Mouse (Mus musculus) urinary bladder, postnatal 4 days (tissue): ENCODE measurements at regions not wholly inside any gene's neighbourhood (a gene's known extent, or its start where the extent isn't known, plus 50 kb on each side); places are given as distances from the start of the nearest gene placed in this dataset.

Source experiments
- DNase-seq, 2 experiments: peaks; one replicate each; pipeline ENCODE4 v3.0.0; 2021 to 2022; ENCODE audit warnings: low spot score in 2 of 2

DNA sequence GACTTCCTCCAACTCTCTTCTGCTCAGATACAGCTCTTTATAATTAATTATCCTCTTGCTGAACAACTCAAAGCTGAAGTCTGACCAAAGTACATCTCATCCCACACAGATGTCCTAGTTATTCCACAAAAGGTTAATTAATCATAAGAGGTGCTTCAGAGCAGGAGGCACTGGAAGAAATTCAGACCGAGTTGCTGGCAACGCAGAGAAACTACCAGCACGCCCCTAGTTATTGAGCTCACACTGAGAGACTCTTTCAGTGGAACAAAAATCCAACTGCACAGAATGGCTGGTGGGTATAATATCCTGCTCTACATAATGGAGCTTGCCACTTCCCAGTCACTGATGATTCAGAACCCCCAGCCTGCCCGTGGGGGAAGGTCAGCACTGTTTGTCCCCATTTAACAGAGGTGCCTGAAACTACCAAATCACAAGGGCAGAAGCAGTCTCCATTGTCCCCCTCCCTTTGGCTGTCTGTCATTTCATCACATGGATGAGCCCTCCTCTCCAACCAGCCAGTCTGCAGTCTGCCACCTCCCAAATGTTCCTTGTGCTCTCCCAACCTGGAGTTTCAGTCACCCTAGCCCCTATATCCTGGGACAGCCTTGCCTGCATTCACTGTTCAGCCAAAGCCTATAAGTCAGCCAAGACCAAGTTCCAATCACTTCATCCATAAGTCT, 170.3 kb upstream of the Creb1 start:
- DNase-seq = no peak

DNA sequence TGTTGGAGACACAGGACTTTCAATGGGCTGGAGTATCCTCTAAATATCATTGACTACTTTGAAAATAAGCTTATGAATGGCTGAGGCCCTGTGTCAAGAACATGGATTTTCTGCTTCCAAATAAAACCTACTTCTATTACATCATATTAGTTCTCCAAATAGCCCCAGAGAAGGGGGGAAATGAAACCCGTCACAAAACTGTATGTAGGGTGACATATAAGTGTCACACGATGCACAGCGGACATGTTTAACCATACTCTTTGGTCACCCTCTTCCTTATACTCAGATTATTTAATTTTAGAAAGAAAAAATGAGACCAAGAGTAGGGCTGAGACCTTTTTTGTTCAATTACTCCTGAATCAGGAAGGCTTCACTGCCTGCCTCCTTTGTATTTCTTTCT, 189.2 kb upstream of the Creb1 start:
- DNase-seq = no peak

DNA sequence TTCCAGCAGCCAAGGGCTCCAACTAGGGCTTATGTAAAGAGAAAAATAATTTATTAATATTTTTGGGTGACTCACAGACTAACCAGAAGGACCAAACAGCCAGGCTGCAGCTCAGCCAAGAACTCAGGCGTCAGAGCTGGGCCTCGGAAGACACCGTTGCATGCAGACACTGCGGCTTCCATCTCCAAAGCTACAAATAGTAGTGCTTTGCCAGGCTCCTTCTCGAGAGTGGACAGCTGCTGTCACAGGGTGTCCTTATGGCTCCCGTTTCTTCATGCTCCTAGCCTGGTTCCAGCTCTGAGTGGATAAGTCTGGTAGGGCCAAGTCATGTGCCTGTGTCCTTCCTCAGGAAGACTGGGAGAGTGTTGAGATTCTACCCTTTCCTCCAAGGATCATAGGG, 190.8 kb upstream of the Creb1 start:
- no peak for DNase-seq

DNA sequence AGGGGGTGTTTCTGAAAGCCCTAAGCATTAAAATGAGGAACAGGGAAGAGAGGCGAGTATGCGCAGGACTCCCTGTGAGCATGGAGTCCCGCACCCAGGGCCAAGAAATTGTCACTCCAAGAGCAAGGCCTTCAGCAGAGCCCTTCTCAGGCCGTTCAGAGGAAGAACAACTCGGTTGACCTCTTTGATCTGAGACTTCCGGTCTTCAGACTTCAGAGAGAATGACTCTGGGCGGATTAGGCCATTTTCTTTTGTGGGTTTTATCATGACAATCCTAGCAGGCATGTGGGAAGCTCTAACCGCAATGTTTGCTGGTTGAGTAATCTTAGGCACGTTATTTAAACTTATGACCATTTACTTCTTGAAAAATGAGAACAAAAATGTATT, 193.9 kb upstream of the Creb1 start:
- no peak for DNase-seq

DNA sequence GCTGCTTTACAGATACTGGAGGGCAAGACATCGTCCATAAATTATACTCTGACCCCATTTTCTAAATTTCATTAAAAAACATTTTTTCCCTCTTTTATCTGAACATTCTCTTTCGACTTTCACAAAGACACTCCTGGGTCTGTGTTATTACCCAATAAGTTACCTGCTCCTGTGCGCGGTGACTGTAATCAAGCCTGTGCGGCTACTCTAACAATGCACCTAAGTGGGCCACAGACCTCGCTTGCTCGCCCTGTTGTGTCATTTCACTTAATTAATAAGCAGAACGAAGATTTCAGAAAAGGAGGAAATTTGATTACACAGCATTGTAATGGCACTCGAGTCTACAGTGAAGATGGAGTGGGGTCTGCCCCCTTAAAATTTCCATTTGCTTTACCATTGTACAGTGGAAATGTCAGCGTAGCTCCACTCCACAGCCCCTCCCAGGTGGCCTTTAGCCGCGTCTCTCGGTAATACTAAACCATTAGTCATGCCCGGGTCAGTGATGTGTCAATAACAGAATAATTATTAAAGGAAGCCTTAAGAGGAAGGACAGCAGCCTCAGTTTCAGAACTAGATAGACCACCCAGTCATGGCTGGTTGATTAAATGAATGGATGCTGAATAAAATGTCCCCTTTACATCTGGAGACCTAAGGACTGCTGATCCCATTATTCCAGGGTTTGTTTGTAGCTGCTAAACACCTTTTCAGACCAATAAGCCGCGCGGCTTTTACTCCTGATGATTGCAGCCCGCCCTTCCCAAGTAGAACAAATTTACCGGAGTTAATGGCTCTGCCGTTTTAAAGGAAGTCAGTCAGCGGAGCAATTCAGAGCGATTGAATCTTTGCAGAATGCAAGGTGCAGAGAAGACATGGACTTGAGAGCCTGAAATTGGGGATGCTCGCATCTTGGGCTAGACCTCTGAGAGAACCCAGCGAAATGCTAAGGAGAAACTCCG, 194.5 kb upstream of the Creb1 start:
- no peak for DNase-seq

DNA sequence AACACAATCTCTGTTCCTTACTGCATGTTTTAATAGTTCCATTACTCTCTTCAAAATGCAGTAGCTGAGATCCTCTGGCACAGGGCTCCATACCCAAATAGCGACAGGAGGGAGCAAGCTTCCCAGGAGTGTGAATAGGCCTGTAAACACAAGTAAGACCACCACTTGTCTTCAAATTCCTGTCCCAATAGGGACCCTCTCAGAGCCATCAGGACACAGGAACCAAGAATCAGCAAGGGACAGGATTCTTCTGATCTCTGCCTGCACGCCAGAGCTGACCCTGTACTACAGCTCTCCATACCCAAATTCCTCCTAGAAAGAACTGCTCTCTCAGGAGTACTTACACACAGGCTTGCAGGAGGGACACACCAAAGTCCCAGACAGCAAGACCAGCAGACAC, 200.9 kb upstream of the Creb1 start:
- no peak for DNase-seq

DNA sequence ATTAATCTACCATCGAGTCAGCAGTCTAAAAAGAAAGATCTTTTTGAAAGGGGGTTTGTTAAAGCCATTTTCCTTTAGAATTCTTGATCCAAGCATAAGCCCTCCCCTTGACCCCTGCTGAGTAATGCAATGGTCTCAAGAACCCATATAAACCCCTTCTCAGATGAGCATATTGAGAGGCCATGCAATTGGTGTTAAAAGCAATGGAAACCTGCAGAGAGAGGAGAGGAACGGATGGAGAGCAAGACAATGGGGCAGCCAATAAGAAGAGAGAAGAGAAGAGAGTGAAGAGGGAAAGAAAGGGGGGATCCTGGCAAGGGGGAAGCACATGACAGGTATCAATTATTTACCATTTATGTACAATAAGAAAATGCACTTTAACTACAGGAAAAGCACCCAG, 201.7 kb upstream of the Creb1 start:
- DNase-seq = no peak

DNA sequence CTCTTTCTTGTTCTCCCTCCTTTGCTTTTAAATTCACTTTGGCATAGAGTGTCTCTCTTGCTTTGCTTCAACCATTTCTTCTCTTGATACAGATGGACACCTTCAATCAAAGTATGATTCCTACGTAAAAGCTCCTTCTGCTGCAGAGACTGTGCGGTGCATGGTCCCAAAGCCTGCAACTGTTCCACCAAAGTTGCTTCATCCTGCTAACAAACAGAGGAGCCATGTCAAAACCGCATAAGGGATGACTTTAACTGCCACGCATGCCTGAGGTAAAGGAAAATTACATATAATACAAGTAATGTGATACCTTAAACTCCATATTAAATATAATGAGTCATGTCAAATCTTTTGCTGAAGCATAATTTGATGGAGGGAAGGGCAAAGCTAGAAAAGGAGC, 200.1 kb upstream of the Klf7 start:
- no peak for DNase-seq

DNA sequence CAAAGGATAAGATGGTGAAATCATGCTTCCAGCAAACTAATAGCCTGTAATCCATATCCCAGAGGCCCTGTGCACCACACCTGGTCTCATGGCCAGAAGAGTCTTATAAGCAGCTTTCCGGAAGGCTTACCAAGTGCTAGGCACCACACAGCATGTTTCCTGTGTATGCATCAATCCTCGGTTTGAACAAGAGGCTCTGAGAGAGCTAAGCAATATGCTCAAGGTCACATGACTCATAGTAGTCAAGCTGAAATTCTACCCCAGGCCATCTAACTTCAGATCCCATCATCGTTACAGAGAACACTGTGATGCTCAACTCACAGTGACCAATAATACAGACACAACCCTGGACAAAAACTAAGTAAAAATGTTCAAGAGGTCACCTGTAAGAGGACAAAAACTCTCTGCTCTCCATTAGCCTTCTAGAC, 197.1 kb upstream of the Klf7 start:
- DNase-seq = no peak

DNA sequence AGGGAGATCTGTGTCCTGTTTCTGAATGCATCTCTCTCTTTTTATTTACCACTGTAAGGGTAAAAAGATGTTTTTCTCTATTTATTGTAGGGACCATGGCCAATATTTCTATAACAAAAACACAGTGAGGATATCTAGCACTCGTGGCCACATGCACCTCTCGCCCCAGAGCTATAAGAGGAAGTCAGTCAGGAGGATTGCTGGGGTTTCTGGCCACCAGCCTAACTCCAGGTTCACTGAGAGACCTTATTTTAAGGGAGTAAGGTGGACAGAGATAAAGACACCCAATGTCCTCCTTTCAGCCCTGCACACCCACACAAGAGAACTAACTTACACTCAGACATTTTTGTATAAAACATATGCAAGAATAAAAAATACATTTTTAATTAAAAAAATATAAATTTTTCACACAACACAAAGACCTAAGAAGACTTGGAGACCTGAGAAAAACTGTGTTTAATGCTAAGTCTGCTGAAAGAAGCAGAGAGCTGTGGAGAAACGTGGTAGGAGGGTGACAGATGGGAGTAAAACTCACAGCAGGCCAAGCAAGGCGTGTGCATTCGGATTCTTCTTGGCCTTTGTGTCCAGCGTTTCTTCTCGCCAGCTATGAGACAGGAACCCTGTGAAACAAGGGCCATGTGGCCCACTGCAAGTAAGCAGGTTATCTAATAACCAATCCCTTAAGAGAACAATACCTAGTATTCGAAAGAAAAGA, 196.5 kb upstream of the Klf7 start:
- no peak for DNase-seq

DNA sequence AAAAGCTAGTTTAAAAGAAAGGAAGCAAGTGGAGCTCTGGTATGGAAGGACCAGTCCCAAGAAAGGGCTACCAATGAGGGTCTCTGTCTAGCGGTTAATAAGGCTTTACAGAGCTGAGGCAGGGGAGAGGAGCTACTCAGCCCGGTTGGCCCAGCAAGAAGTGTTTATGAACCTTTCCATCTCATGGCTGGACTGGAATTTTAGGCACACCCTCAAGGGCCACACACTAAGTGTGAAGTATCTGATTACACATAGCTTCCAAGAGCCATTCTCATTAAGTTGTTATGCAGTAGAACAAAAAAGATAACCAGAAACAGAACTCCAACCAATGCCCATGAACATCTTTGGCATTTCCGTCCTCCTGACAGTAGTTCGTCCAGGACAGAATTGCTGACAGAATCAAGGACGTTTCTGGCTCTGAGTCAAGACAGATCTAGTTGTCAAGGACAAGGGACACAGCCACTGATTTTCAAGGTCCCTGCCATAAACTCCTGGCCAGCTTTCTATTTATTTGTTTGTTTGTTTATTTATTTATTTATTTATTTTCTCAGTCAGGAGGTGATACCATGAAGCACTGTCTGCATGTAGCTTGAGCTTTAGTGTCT, 195.1 kb upstream of the Klf7 start:
- no peak for DNase-seq

DNA sequence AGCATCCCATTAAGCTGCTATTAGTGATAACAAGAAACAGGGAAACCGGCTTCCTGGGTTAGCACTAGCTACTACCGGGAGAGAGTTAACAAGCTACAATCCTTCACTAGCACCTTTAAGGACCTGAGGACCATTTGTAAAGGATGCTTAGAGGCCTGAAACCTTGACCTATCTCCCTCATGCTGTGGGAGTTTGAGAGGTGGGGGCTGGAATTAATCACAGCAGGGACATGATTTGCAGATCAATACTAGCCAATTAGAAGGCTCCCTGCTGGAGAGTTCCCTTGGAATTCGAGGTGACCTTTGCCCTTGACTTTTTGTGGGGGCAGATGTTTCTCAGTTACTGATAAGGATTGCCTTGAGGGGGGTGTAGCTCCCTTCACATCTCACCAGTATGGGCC, 189.3 kb upstream of the Klf7 start:
- no peak for DNase-seq

DNA sequence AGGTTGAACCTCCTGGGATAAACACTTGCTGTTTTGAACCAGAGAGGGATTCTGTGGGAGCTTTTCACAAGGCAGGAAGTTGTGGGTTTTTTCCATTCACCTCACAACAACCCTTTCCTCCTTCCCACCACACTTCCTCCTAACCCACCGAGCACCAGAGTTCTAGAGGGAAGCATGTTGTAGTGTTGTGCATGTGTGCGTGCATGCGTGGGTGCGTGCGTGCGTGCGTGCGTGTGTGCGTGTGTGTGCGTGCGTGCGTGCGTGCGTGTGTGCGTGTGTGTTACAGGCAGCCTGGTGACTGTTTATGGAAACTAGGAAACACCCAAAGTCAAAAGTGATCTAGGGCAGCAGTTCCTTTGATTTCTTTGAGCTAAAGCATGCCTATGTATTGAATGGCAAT, 186.5 kb upstream of the Klf7 start:
- no peak for DNase-seq

DNA sequence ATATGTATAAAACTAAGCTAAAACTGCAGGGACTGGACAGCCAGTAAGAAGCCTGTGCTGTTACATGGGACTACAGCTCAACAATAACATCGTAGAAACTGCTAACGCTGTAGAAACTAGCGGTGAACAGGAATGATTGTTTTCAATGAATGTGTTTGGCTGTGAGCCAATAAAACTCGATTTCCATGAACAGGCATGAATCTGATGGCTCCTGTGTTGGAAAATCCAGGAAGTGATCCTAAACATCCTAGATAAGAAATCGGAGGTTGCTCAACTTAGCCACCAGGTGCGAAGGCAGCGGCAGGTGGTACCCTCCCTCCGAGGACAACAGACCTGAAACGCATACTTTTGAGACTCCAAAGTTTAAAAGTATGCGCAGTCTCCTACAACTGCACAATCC, 186.0 kb upstream of the Klf7 start:
- no peak for DNase-seq

DNA sequence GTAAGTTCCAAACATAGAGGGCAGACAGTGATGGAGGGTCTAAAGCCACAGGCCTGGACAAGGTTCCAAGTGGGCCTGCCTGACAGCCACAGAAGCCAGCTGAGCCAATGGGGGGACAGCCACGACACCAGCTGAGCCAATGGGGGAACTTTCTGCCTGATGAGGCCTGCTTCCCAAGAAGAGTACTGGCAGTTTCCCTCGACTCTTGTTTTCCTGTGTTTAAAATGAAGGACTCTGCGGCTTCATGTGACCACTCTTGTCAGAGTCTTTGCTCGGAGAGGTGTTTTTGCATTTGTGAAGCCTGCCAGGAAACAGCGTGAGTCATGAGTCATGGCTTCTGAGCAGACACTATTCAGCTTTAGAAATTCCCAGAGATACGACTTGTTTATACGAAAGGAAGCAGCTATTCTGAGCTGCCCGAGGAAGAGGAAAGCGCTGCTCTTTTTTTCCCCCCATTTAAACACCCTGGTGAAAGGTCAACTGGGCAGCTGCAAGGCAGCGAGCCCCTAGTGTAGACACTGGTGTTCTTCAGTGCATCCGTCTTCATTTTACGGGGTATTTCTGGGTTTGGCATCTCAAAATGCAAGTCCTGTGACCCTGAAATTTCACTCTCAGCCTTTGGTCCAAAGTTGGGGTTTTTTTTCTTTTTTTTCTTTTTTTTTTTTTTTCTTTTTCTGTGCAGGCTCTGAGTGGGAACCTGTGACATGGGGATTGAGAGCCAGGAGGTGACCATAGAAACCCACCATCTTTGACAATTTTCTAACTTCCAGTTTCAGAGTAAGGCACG, 183.5 kb upstream of the Klf7 start:
- peak in 1 of 2 experiments; percentile 52 for DNase-seq

DNA sequence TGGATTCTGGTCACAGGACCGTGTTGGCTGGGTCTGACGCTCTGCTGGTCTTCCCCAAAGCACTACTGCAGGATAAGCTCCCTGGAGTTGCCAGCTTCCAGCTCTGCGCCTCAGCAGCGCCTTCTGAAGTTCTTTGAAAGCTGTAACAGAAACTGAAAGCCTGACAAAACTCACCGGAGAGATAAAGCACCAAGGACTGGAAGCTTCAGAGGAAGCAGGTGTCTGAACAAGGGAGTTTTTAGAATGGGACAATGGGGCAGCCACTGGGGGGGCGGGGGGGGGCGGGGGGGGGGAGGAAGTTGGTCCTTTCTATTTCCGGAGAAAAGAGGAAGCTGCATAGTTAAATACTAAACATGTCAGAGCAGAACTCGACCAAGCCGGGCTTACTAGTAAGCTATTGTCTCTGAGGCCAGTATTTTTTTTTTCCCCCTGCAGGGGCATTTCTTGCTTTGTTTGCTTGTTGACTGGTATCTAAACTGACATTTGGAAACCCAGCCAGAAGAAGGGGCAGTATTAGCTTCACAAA, 180.8 kb upstream of the Klf7 start:
- DNase-seq = no peak

DNA sequence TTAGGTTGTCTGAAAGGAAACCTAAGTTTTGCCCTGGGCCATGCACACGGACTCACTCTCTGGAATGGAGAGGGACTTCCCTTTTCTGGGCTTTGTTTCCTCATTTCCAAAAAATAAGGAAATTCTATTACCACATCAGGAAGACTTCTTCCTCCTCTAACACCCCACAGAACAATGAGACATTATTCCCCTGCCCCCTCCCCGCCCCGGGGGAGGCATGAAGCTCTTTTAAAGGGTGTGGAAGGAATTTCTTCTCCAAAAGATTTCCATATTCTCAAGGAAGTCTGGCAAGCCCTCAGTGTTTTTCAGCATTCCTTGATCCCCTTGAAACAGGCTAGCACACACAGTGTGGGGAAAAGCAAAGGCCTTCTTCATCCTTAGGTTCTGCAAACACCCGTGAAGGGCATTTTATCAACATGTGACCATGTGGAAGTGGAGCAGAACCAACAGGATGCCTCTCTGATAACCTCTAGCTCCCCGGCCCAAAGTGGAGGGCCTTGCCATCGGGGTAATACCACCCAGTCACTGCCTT, 179.5 kb upstream of the Klf7 start:
- no peak for DNase-seq

DNA sequence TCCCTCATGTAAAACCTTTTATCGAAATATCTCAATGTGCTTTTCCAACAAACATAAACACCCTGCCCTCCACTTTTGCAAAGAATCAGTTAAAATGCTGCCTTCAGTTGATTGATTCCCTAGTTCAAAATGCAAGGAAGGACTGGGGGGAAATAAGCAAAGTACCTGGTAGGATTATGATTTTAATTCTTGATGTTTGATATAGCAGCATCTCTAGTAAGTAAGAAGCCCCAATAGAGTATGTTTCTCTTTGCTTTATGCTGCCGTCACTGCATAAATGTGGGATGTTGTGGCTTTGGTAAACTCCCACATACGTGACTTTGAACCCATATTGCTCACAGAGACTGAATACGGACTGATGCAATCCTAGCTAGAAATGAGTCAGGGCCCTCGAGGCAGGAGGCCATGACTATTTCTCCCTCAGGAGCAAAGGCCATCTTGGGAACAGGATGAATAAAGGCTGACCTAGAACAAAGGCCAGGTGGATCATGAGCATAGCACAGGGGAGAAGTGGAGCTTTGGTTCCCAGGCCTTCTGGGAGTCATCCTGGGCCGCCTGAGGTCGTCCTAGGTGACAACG, 179.0 kb upstream of the Klf7 start:
- no peak for DNase-seq

DNA sequence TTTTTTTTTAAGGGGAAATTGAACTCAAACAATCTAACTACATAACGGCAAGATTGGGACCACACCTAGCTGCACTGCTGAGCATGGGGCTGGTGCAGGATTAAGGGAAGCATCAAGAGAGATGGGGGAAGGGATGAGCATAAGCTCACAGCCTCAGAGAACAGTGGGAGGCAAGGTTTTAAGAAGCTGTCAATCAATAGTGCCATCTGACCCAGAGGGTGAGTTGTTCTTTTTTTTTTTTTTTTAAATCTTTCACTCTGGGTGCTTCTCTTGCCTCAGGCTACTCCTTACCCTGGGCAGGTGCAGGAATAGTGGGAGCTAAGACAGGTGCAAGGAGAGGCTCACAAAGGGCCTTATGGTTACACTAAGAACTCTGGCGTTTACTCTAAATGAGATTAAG, 176.9 kb upstream of the Klf7 start:
- no peak for DNase-seq

DNA sequence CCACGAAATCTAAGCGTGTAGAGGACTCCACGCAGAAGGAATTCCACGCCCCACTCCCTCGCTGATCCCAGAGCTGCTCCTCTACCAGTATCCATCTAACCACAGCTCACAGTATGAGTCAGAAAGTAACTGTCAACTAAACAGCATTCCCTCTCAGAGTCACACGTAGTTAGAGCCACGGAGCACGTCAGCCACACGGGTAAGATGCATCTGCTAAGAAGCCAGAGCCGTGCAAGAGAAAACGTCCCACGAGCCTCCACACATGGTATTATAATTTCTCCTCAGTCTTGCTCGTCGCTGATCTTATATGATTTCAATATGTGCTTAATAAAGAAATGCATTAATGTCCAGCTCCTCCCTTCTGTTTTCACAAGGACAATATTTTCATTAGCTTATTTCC, 176.1 kb upstream of the Klf7 start:
- DNase-seq = no peak

DNA sequence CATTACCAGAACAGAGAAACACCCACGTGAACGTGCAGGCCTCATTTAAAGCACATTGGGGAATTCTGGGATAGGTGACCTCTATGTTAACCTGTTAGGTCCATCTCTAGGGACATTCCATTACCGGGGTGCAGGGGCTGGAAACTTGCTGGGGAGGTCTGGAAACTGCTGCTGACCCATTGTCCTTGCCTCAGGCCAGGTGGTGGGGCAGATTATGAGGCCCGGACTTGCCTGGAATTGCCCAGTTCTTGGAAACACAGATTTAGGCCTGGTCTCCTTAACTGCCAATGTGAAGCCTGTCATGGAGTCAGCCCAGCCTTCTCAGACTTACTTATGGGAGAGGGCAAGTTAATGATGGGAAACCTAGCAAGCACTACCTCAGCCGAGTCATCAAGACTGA, 175.3 kb upstream of the Klf7 start:
- no peak for DNase-seq
